Mouse (Mus musculus): ENCODE data around the gene Itga4.

- TF ChIP-seq CTCF (IDR thresholded peaks at IDR 0.05; ENCODE audit: extremely low read depth, insufficient read depth, low read length) = no peak
- TF ChIP-seq POLR2A (IDR thresholded peaks at IDR 0.05; ENCODE audit: extremely low read depth, insufficient read depth, low read length) = no peak
Observed at GRCm38 (mm10) chr2:79362029-79362428, 106.8 kb downstream of the Itga4 start.
